Comparison of ENCODE assay signal across 8 mouse cellular contexts in genomic region chr8:104076541-104077412, GRCm38 (mm10). TPM values are rescaled to one million over a fixed set of nuclear protein-coding genes. Genes with fewer than 3 reads are reported as not detected.
DNase-seq lines count a peak whose midpoint lies in the region; ATAC-seq and TF ChIP-seq lines count a peak whose summit lies in the region.

No protein-coding gene starts in this region.

- intact Hi-C loops in gastrocnemius, postnatal 14 days (cut with DNase I; ENCODE audit: low total_unique reads): no loop called here

- TF ChIP-seq POLR2A in ES-Bruce4 (IDR thresholded peaks at IDR 0.05; ENCODE audit: insufficient read depth, low read length): no peak

- H3K4me3 ChIP-seq in ES-Bruce4 (ENCODE audit: low read depth, low read length): no peak overlapping the region
- no peak overlapping the region for H3K4me3 ChIP-seq in neural tube, embryonic 15.5 days (replicated peaks)

- H3K36me3 ChIP-seq in ES-Bruce4 (ENCODE audit: control insufficient read depth, insufficient read depth, low read length, poor library complexity, severe bottlenecking): no peaks in the 10 kb centered on the region
- no peaks in the 10 kb centered on the region for H3K36me3 ChIP-seq in neural tube, embryonic 15.5 days

- H3K9ac ChIP-seq in ES-Bruce4 (ENCODE audit: low read depth, poor library complexity, severe bottlenecking): no peak overlapping the region
- no peak overlapping the region for H3K9ac ChIP-seq in neural tube, embryonic 15.5 days (replicated peaks)

- DNase-seq in gastrocnemius, postnatal 10 days: peak; percentile 40
- DNase-seq in gastrocnemius, postnatal 14 days: no peak
- peak; percentile 35 to 57 for DNase-seq in cerebellum, postnatal 25 days
- peak; percentile 49 for DNase-seq in heart, postnatal 4 days
- peak; percentile 51 for DNase-seq in layer of hippocampus, adult 9-11 months
- DNase-seq in thymus, postnatal 4 days: no peak

- H3K4me1 ChIP-seq in ES-Bruce4 (ENCODE audit: control insufficient read depth, insufficient read depth, low read length): no peaks in the 10 kb centered on the region
- H3K4me1 ChIP-seq in neural tube, embryonic 15.5 days: no peaks in the 10 kb centered on the region

- peak overlapping the region; percentile 20 for H3K4me2 ChIP-seq in neural tube, embryonic 15.5 days

- peak; percentile 2 for TF ChIP-seq CTCF in ES-Bruce4 (IDR thresholded peaks at IDR 0.05; ENCODE audit: low read depth, low read length)

- WGBS in neural tube, embryonic 15.5 days: 27% methylated on average over 8 of the region's 8 CpGs

- ATAC-seq in neural tube, embryonic 15.5 days (ENCODE audit: low FRiP score): peak; percentile 75

- H3K9me3 ChIP-seq in ES-Bruce4 (replicated peaks; ENCODE audit: control insufficient read depth, insufficient read depth, low read length, poor library complexity, severe bottlenecking): peaks cover 9% of the 10 kb centered on the region
- H3K9me3 ChIP-seq in neural tube, embryonic 15.5 days (replicated peaks): no peaks in the 10 kb centered on the region

- TF ChIP-seq EP300 in ES-Bruce4 (IDR thresholded peaks at IDR 0.05; ENCODE audit: insufficient read depth, low read depth, low read length): no peak

- H3K27ac ChIP-seq in ES-Bruce4 (ENCODE audit: insufficient read depth, low read length): no peak overlapping the region
- no peak overlapping the region for H3K27ac ChIP-seq in neural tube, embryonic 15.5 days (replicated peaks)

- H3K27me3 ChIP-seq in ES-Bruce4 (ENCODE audit: control insufficient read depth, insufficient read depth, low read length, poor library complexity, severe bottlenecking): no peaks in the 10 kb centered on the region; the same call in 1 of the 2 replicates
- H3K27me3 ChIP-seq in neural tube, embryonic 15.5 days (replicated peaks): no peaks in the 10 kb centered on the region

RNA-seq across cellular contexts. Expression of gene Cdh5, which starts 24.6 kb away (rescaled TPM):
- total RNA-seq in gastrocnemius, postnatal 10 days (2021): 100 to 1,000 TPM; 145 to 168 TPM
- 100 to 1,000 TPM; 134 to 136 TPM for total RNA-seq in gastrocnemius, postnatal 14 days (2021)
- polyA plus RNA-seq in ES-Bruce4 (2011; ENCODE audit: insufficient read depth, insufficient read length, low read depth, missing spikeins): 0.34 and 0.38 TPM in 2 replicates
- 100 to 1,000 TPM; 260 to 270 TPM for total RNA-seq in heart, postnatal 4 days (2021)
- polyA plus RNA-seq in neural tube, embryonic 15.5 days (2015; fragmentation: Nextera tagmentation; extraction: Ambion mirVana): 12.5 and 17.7 TPM in 2 replicates

Comparison
In these comparisons a context has a peak if more than half of its experiments do, and no peak if none do; other contexts are left out.
1. DNase-seq: peak in gastrocnemius, postnatal 10 days (single experiment), cerebellum, postnatal 25 days (2 of 2), heart, postnatal 4 days (single experiment) and layer of hippocampus, adult 9-11 months (single experiment); none in gastrocnemius, postnatal 14 days (single experiment) and thymus, postnatal 4 days (single experiment).